Mouse (Mus musculus) CH12.LX (cell line): ENCODE data around the gene Map2k7. TPM values are rescaled to one million over a fixed set of nuclear protein-coding genes. Genes with fewer than 3 reads are reported as not detected.

ENCODE experiments used
- DNase-seq: peaks from one replicate; pipeline ENCODE4 v3.0.0-alpha.2; 2013; ENCODE audit errors: extremely low read depth
- H3K27ac ChIP-seq: 2 replicates; pipeline ENCODE4 v1.5.1; 2012; ENCODE audit warnings: low read depth, mild to moderate bottlenecking, control low read depth, moderate library complexity; ENCODE audit not compliant: insufficient read depth
- H3K27me3 ChIP-seq: replicated peaks from 2 replicates; pipeline ENCODE3; 2012; ENCODE audit warnings: inconsistent platforms
- H3K36me3 ChIP-seq, 2 experiments: replicated peaks in 1 of 2; 2 replicates each; pipeline versions ENCODE3 to v1.6.1; 2012; ENCODE audit warnings: inconsistent platforms in 1 of 2, low read length in 1 of 2, mild to moderate bottlenecking in 1 of 2, mixed read lengths in 1 of 2, moderate library complexity in 1 of 2; ENCODE audit not compliant: control insufficient read depth in 1 of 2, insufficient read depth in 1 of 2
- H3K4me1 ChIP-seq, 2 experiments: 2 replicates each; pipeline ENCODE4 v1.6.1; 2012; ENCODE audit warnings: inconsistent platforms in 1 of 2, moderate library complexity in 1 of 2; ENCODE audit not compliant: insufficient read depth in 2 of 2, control insufficient read depth in 1 of 2
- H3K4me2 ChIP-seq: 2 replicates; pipeline ENCODE4 v1.6.1; 2012; ENCODE audit warnings: low read depth, mild to moderate bottlenecking, control low read depth; ENCODE audit not compliant: poor library complexity, insufficient read depth, severe bottlenecking
- H3K4me3 ChIP-seq, 3 experiments: fragments of 150-350 bp in 1 of 3; sonication (generic) in 1 of 3; replicated peaks in 1 of 3; 2 replicates each; pipeline versions ENCODE3 to v1.5.1; 2011 to 2012; ENCODE audit warnings: low read depth in 2 of 3, low read length in 2 of 3, mild to moderate bottlenecking in 2 of 3, moderate library complexity in 2 of 3, control low read depth in 1 of 3, improper control_type of control experiment in 1 of 3, inconsistent platforms in 1 of 3, mixed read lengths in 1 of 3; ENCODE audit not compliant: poor library complexity in 1 of 3
- H3K79me2 ChIP-seq: replicated peaks from 2 replicates; pipeline ENCODE4 v1.6.1; 2012; ENCODE audit warnings: mild to moderate bottlenecking, moderate library complexity; ENCODE audit not compliant: control insufficient read depth, poor library complexity, insufficient read depth, severe bottlenecking; ENCODE audit errors: extremely low read depth
- H3K9ac ChIP-seq: 2 replicates; pipeline ENCODE4 v1.6.1; 2012; ENCODE audit warnings: low read depth, mild to moderate bottlenecking, control low read depth, moderate library complexity; ENCODE audit not compliant: insufficient read depth
- H3K9me3 ChIP-seq: replicated peaks from 2 replicates; pipeline ENCODE3; 2012; ENCODE audit warnings: low read length, inconsistent platforms, mixed read lengths
- CHD1 ChIP-seq: IDR thresholded peaks from 2 replicates; pipeline ENCODE4 v1.6.1; 2012; ENCODE audit warnings: low read depth, low read length, improper control_type of control experiment, inconsistent platforms
- CHD2 ChIP-seq: IDR thresholded peaks from 2 replicates; pipeline ENCODE4 v1.6.1; 2011; ENCODE audit warnings: low read length, improper control_type of control experiment
- CTCF ChIP-seq, 2 experiments: IDR thresholded peaks in 1 of 2; conservative IDR thresholded peaks in 1 of 2; 2 replicates each; pipeline ENCODE4 v1.5.1; 2011 to 2012; ENCODE audit warnings: low read depth in 2 of 2, low read length in 2 of 2, improper control_type of control experiment in 1 of 2, inconsistent platforms in 1 of 2, mild to moderate bottlenecking in 1 of 2, moderate library complexity in 1 of 2
- ETS1 ChIP-seq: conservative IDR thresholded peaks from 2 replicates; pipeline ENCODE4 v1.6.1; 2012; ENCODE audit warnings: low read depth, mild to moderate bottlenecking, inconsistent platforms, low read length, improper control_type of control experiment, moderate library complexity
- GABPA ChIP-seq: IDR thresholded peaks from 2 replicates; pipeline ENCODE4 v1.6.1; 2012; ENCODE audit warnings: low read depth, low read length, improper control_type of control experiment, inconsistent platforms; ENCODE audit not compliant: insufficient replicate concordance
- JUN ChIP-seq: IDR thresholded peaks from 2 replicates; pipeline ENCODE4 v1.6.1; 2011; ENCODE audit warnings: low read depth, mild to moderate bottlenecking, low read length, improper control_type of control experiment, moderate library complexity; ENCODE audit not compliant: insufficient read depth
- JUND ChIP-seq: conservative IDR thresholded peaks from 2 replicates; pipeline ENCODE4 v1.6.1; 2011; ENCODE audit warnings: low read depth, low read length, improper control_type of control experiment
- MAX ChIP-seq: IDR thresholded peaks from 2 replicates; pipeline ENCODE4 v1.6.1; 2011; ENCODE audit warnings: low read length, improper control_type of control experiment
- MAZ ChIP-seq: IDR thresholded peaks from 2 replicates; pipeline ENCODE4 v1.6.1; 2012; ENCODE audit warnings: low read depth, mild to moderate bottlenecking, inconsistent platforms, low read length, improper control_type of control experiment, moderate library complexity
- RAD21 ChIP-seq: IDR thresholded peaks from 2 replicates; pipeline ENCODE4 v1.6.1; 2011; ENCODE audit warnings: low read depth, mild to moderate bottlenecking, low read length, improper control_type of control experiment, moderate library complexity
- SIN3A ChIP-seq: IDR thresholded peaks from 2 replicates; pipeline ENCODE4 v1.6.1; 2012; ENCODE audit warnings: low read length, improper control_type of control experiment, inconsistent platforms
- SMC3 ChIP-seq: IDR thresholded peaks from 2 replicates; pipeline ENCODE4 v1.6.1; 2011; ENCODE audit warnings: low read depth, low read length, improper control_type of control experiment
- TCF12 ChIP-seq: IDR thresholded peaks from 2 replicates; pipeline ENCODE4 v1.6.1; 2014; ENCODE audit warnings: low read depth, mild to moderate bottlenecking, inconsistent platforms, low read length, improper control_type of control experiment
- USF1 ChIP-seq: IDR thresholded peaks from 2 replicates; pipeline ENCODE4 v1.6.1; 2014; ENCODE audit warnings: low read depth, mild to moderate bottlenecking, inconsistent platforms, low read length, improper control_type of control experiment
- USF2 ChIP-seq: conservative IDR thresholded peaks from 2 replicates; pipeline ENCODE4 v1.6.1; 2011; ENCODE audit warnings: low read depth, low read length, improper control_type of control experiment
- ZKSCAN1 ChIP-seq: IDR thresholded peaks from 2 replicates; pipeline ENCODE4 v1.6.1; 2012; ENCODE audit warnings: low read depth, inconsistent platforms, low read length, improper control_type of control experiment, borderline replicate concordance
- ZMIZ1 ChIP-seq: IDR thresholded peaks from 2 replicates; pipeline ENCODE4 v1.6.1; 2012; ENCODE audit warnings: low read depth, mild to moderate bottlenecking, inconsistent platforms, low read length, improper control_type of control experiment
- dilution Hi-C: fragments of 300-500 bp; cut with MboI; formaldehyde crosslinking; loops from 2 replicates; pipeline ENCODE4 v1.14.3; 2020; ENCODE audit warnings: low sequenced_read_pairs; ENCODE audit not compliant: extremely low pct_unique_long_range_greater_than_20kb, extremely low pct_ligation_motif_present
- in situ Hi-C: fragments of 300-500 bp; cut with MboI; formaldehyde crosslinking; loops from 3 replicates; pipeline ENCODE4 v1.14.3; 2019; ENCODE audit warnings: low sequenced_read_pairs, low pct_ligation_motif_present, low pct_unique_long_range_greater_than_20kb, mixed read lengths
- polyA plus RNA-seq: library from polyadenylated mRNA; unstranded; fragments of >175 nt; gene quantifications from 2 replicates; pipeline ENCODE4 v1.2.1, GENCODE M21; 2012; ENCODE audit warnings: low read depth; ENCODE audit not compliant: insufficient read length
- total RNA-seq, 2 experiments: library from RNA; depleted of rRNA; stranded (reverse); fragments of 300-350 nt in 1 of 2; fragments of >200 nt in 1 of 2; gene quantifications; 2 replicates each; pipeline ENCODE4 v1.2.3; 2012 to 2014

Gene Map2k7
- total and polyA plus RNA-seq, 3 experiments = 11.8 to 74.0 (median 18.1) TPM

DNA sequence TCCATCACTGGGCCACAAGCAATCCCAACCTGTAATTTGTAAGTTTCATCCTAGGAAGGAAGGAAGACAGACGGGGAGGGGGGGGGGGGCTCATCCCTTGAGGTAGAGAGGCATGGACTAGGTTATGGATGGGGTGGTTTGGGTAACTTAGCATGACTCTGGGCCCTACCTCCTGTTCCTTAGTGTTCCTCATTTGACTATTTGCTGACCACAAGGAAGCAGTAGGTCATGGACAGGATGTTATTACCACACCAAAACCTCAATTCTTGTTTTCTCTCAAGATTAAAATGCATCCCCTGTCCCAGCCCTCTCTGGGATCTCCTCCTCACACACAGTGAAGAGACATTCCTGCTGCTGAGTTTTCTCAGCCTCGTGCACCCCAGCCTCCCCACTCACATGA, 37.2 kb upstream of the Map2k7 start:
- in situ Hi-C loops (no loop called here), dilution Hi-C loops (no loop called here)
- TF ChIP-seq SMC3 = no peak
- no peak for TF ChIP-seq ETS1
- no peak for TF ChIP-seq RAD21

DNA sequence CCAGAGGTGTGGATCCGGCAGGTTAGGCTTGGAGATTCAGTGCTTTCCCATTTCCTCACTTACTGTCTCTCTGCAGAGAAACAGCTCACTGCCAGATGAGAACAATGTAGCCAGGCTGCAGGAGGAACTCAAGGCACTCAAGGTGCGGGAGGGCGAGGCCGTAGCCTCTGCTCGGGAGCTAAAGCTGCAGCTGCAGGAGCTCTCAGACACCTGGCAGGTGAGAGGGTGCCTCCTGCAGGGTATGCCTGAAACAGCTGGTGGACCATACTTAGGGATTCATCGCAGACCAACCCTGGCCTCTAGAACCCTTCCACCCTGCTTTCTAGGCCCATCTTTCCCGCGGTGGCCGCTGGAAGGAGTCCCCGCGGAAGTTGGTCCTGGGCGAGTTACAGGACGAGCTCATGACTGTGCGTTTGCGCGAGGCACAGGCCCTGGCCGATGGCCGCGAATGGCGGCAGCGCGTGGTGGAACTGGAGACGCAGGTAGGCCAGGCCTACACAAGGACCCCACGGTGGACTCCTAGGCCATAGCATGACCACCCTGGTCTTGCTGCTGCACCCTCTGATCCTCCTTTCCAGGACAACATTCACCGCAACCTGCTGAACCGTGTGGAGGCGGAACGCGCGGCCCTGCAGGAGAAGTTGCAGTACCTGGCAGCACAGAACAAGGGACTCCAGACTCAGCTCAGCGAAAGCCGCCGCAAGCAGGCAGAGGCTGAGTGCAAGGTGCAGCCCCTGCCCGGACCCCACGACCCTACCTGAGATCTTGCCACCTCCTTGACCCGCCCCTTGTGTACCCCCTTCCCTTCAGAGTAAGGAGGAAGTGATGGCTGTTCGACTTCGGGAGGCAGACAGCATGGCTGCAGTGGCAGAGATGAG, 33.1 kb upstream of the Map2k7 start:
- no peak overlapping the region for H3K27ac ChIP-seq
- peaks cover 2% of the 10 kb centered on the region for H3K9me3 ChIP-seq
- H3K9ac ChIP-seq = no peak overlapping the region
- TF ChIP-seq ZMIZ1 (no peak), TCF12 (no peak), USF1 (no peak), CTCF (conservative IDR thresholded peaks at IDR 0.05 in 1 of 2, IDR thresholded peaks at IDR 0.05 in 1 of 2; ENCODE audit: low read depth in 2 of 2, low read length in 2 of 2) (no peak), SIN3A (no peak), USF2 (no peak), JUND (no peak), GABPA (no peak), MAX (no peak), ZKSCAN1 (no peak), CHD2 (no peak), CHD1 (no peak), MAZ (no peak), JUN (no peak)
- no peaks in the 10 kb centered on the region for H3K79me2 ChIP-seq
- dilution Hi-C loops = no loop called here
- no peak overlapping the region for H3K4me2 ChIP-seq
- no peaks in the 10 kb centered on the region for H3K4me1 ChIP-seq
- H3K4me3 ChIP-seq = no peak overlapping the region
- DNase-seq = no peak
- in situ Hi-C loops = no loop called here
- peaks cover 0 to 12% of the 10 kb centered on the region in 2 experiments for H3K36me3 ChIP-seq
- H3K27me3 ChIP-seq = no peaks in the 10 kb centered on the region

More for the DNA sequence above, 37.2 kb upstream of the Map2k7 start:
- Histone ChIP-seq H3K4me2 (no peak overlapping the region), H3K27ac (no peak overlapping the region), H3K4me1 (no peaks in the 10 kb centered on the region), H3K79me2 (no peaks in the 10 kb centered on the region), H3K9ac (no peak overlapping the region), H3K4me3 (no peak overlapping the region), H3K27me3 (no peaks in the 10 kb centered on the region), H3K9me3 (no peaks in the 10 kb centered on the region), H3K36me3 (peaks cover 0 to 8% of the 10 kb centered on the region in 2 experiments)
- no peak for DNase-seq
